Comparison of ENCODE assay signal across 17 mouse cellular contexts in the genomic region with DNA sequence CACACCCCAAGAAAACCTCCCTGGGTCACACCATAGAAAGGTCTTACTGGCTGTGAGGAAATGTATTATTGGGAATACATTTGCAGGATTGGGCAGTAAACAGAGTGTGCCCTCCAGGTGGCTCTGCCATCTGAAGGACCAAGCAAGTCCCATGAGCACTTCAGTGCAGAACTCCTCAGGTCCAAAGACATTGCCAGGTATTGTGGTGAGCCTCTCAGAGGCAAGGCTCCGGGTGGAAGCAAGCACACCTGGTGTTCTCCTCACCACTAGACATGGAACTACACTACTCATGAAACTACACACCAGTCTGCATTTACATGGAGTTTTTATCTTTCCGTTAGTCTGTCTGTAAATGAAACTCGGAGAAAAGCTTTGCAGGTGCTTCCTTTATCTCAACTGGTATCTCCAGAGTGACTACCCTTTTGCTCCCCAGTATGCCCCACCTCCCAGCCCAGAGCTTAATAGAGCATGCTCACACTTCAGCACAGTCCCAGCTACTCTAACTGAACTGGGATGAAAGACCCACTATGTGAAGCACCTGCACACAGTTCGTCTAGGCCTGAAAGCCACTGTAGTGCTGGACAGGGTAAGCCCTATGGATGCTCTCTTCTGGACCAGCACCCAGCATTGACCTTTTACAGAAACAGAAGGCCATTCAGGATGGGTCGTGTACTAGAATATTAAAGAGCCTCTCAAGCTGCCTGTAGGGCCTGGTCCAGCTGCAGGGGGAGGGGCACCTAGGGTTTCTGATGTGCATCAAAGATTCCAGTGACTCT.
DNase-seq lines count a peak whose midpoint lies in the region; ATAC-seq and TF ChIP-seq lines count a peak whose summit lies in the region.
"Had no signal": no experiment of that assay in that cellular context is flagged by ENCODE, and none has a peak within 500 bp of the region (broad histone marks: within the 10 kb centered on the region; RNA-seq: fewer than 3 reads in every experiment).

No protein-coding gene starts in this region.

- ATAC-seq in forebrain, postnatal 0 days: peak; percentile 48; the same call in 1 of the 2 replicates
- ATAC-seq in forebrain, embryonic 12.5 days (ENCODE audit: low FRiP score): no peak
- ATAC-seq in hindbrain, postnatal 0 days: peak; percentile 47; the same call in 1 of the 2 replicates
- ATAC-seq in hindbrain, embryonic 11.5 days (ENCODE audit: low FRiP score): no peak
- no peak for ATAC-seq in monocyte, adult 5-6 weeks (replicated peaks; ENCODE audit: insufficient number of reproducible peaks, low FRiP score, low TSS enrichment, poor library complexity, severe bottlenecking)

- H3K27ac ChIP-seq in forebrain, postnatal 0 days (ENCODE audit: low read depth, low read length): no peak overlapping the region
- H3K27ac ChIP-seq in forebrain, embryonic 12.5 days: no peak overlapping the region
- H3K27ac ChIP-seq in hindbrain, postnatal 0 days: no peak overlapping the region
- no peak overlapping the region for H3K27ac ChIP-seq in hindbrain, embryonic 11.5 days (ENCODE audit: low read depth, low read length)
- H3K27ac ChIP-seq: hindbrain, embryonic 10.5 days; limb, embryonic 12.5 days; liver, embryonic 15.5 days; midbrain, embryonic 12.5 days had no signal

- 77% methylated on average over 5 of the region's 5 CpGs for WGBS in forebrain, postnatal 0 days
- WGBS in forebrain, embryonic 12.5 days: 73% methylated on average over 5 of the region's 5 CpGs
- 72% methylated on average over 5 of the region's 5 CpGs for WGBS in hindbrain, postnatal 0 days
- 72% methylated on average over 5 of the region's 5 CpGs for WGBS in hindbrain, embryonic 11.5 days

- no peak overlapping the region for H3K4me2 ChIP-seq in forebrain, postnatal 0 days (ENCODE audit: low read depth)
- H3K4me2 ChIP-seq in forebrain, embryonic 12.5 days: no peak overlapping the region
- H3K4me2 ChIP-seq in hindbrain, postnatal 0 days (ENCODE audit: low read depth, low read length): no peak overlapping the region
- H3K4me2 ChIP-seq in hindbrain, embryonic 11.5 days (replicated peaks; ENCODE audit: low read depth, low read length): no peak overlapping the region
- H3K4me2 ChIP-seq: limb, embryonic 12.5 days; liver, embryonic 15.5 days; midbrain, embryonic 12.5 days had no signal

- TF ChIP-seq CTCF in forebrain, postnatal 0 days (IDR thresholded peaks at IDR 0.05; ENCODE audit: low read depth): no peak
- no peak for TF ChIP-seq CTCF in hindbrain, postnatal 0 days (IDR thresholded peaks at IDR 0.05; ENCODE audit: low read depth)

- H3K9me3 ChIP-seq in forebrain, postnatal 0 days (ENCODE audit: low read length): no peaks in the 10 kb centered on the region
- no peaks in the 10 kb centered on the region for H3K9me3 ChIP-seq in forebrain, embryonic 12.5 days
- H3K9me3 ChIP-seq in hindbrain, postnatal 0 days (ENCODE audit: low read length): no peaks in the 10 kb centered on the region
- no peaks in the 10 kb centered on the region for H3K9me3 ChIP-seq in hindbrain, embryonic 11.5 days (ENCODE audit: control insufficient read depth, low read length)
- H3K9me3 ChIP-seq: G1E; hindbrain, embryonic 10.5 days; limb, embryonic 12.5 days; liver, embryonic 15.5 days; midbrain, embryonic 12.5 days had no signal

- H3K9ac ChIP-seq in forebrain, postnatal 0 days: no peak overlapping the region
- no peak overlapping the region for H3K9ac ChIP-seq in forebrain, embryonic 12.5 days
- H3K9ac ChIP-seq in hindbrain, postnatal 0 days (replicated peaks; ENCODE audit: low read length): no peak overlapping the region
- no peak overlapping the region for H3K9ac ChIP-seq in hindbrain, embryonic 11.5 days (ENCODE audit: low read depth, low read length)
- H3K9ac ChIP-seq: limb, embryonic 12.5 days; liver, embryonic 15.5 days; midbrain, embryonic 12.5 days had no signal

- no peaks in the 10 kb centered on the region for H3K4me1 ChIP-seq in forebrain, postnatal 0 days (ENCODE audit: insufficient read depth)
- peaks cover 6% of the 10 kb centered on the region; the same call in 1 of the 2 replicates for H3K4me1 ChIP-seq in forebrain, embryonic 12.5 days
- H3K4me1 ChIP-seq in hindbrain, postnatal 0 days (ENCODE audit: insufficient read depth, low read length): 0 out of 2 replicates have a peak, but pooled peaks cover 9% of the 10 kb centered on the region
- H3K4me1 ChIP-seq in hindbrain, embryonic 11.5 days (replicated peaks; ENCODE audit: control insufficient read depth, insufficient read depth, low read length): no peaks in the 10 kb centered on the region
- H3K4me1 ChIP-seq: liver, embryonic 15.5 days had no signal

- no peak overlapping the region for H3K4me3 ChIP-seq in forebrain, postnatal 0 days (ENCODE audit: low read depth, low read length)
- H3K4me3 ChIP-seq in forebrain, embryonic 12.5 days (replicated peaks): no peak overlapping the region
- H3K4me3 ChIP-seq in hindbrain, postnatal 0 days (ENCODE audit: low read length): no peak overlapping the region
- H3K4me3 ChIP-seq in hindbrain, embryonic 11.5 days (ENCODE audit: low read depth, low read length): no peak overlapping the region
- H3K4me3 ChIP-seq: erythroblast, embryonic 14.5 days; hindbrain, embryonic 10.5 days; limb, embryonic 12.5 days; liver, embryonic 15.5 days; midbrain, embryonic 12.5 days had no signal

- H3K36me3 ChIP-seq in forebrain, postnatal 0 days (ENCODE audit: insufficient read depth): no peaks in the 10 kb centered on the region
- no peaks in the 10 kb centered on the region for H3K36me3 ChIP-seq in forebrain, embryonic 12.5 days (replicated peaks)
- no peaks in the 10 kb centered on the region for H3K36me3 ChIP-seq in hindbrain, postnatal 0 days (ENCODE audit: insufficient read depth, low read length)
- H3K36me3 ChIP-seq in hindbrain, embryonic 11.5 days (ENCODE audit: control insufficient read depth, insufficient read depth, low read length): no peaks in the 10 kb centered on the region
- H3K36me3 ChIP-seq: G1E; hindbrain, embryonic 10.5 days; limb, embryonic 12.5 days; liver, embryonic 15.5 days; midbrain, embryonic 12.5 days had no signal

- H3K27me3 ChIP-seq in forebrain, postnatal 0 days (ENCODE audit: insufficient read depth, low read length): no peaks in the 10 kb centered on the region
- H3K27me3 ChIP-seq in forebrain, embryonic 12.5 days: peaks cover 32% of the 10 kb centered on the region
- no peaks in the 10 kb centered on the region for H3K27me3 ChIP-seq in hindbrain, postnatal 0 days (ENCODE audit: insufficient read depth, low read length)
- no peaks in the 10 kb centered on the region for H3K27me3 ChIP-seq in hindbrain, embryonic 11.5 days (ENCODE audit: control insufficient read depth, insufficient read depth, low read length)
- H3K27me3 ChIP-seq: limb, embryonic 12.5 days; liver, embryonic 15.5 days; midbrain, embryonic 12.5 days had no signal

- no peak for DNase-seq in forebrain, postnatal 0 days
- DNase-seq in hindbrain, postnatal 0 days (ENCODE audit: low spot score): no peak
- DNase-seq in hindbrain, embryonic 11.5 days (ENCODE audit: low spot score): no peak
- peak; percentile 70 to 72 for DNase-seq in right cerebral cortex, postnatal 10 days (ENCODE audit: low spot score in 2 of 2)
- DNase-seq in right cerebral cortex, adult 18-20 months: no peak
- no peak for DNase-seq in cerebellum, adult 9-10 months
- DNase-seq: adrenal gland, postnatal 10 days; cerebellum, postnatal 14 days; kidney, adult 8-10 months had no signal

Comparison
In these comparisons a context has a peak if more than half of its experiments do, and no peak if none do; other contexts are left out.
1. ATAC-seq: peak in forebrain, postnatal 0 days (single experiment) and hindbrain, postnatal 0 days (single experiment); none in forebrain, embryonic 12.5 days (single experiment), hindbrain, embryonic 11.5 days (single experiment) and monocyte, adult 5-6 weeks (single experiment).
2. DNase-seq: peak in right cerebral cortex, postnatal 10 days (2 of 2); none in forebrain, postnatal 0 days (single experiment), hindbrain, postnatal 0 days (single experiment), hindbrain, embryonic 11.5 days (single experiment), right cerebral cortex, adult 18-20 months (single experiment) and cerebellum, adult 9-10 months (single experiment).